Mouse (Mus musculus) embryonic facial prominence, embryonic 10.5 days (tissue): Measurements from ENCODE around the gene Map2k6. TPM values are rescaled to one million over a fixed set of nuclear protein-coding genes. Genes with fewer than 3 reads are reported as not detected.

Experiments
- DNase-seq: peaks from one replicate; pipeline ENCODE4 v3.0.0-alpha.2; 2017; ENCODE audit warnings: low spot score
- H3K27ac ChIP-seq: fragments of 300-500 bp; sonication (generic); replicated peaks from 2 replicates; pipeline ENCODE4 v1.5.1; 2016; ENCODE audit warnings: mild to moderate bottlenecking
- H3K27me3 ChIP-seq: fragments of 300-500 bp; sonication (generic); replicated peaks from 2 replicates; pipeline ENCODE4 v1.6.1; 2016; ENCODE audit warnings: low read depth, mild to moderate bottlenecking; ENCODE audit not compliant: poor library complexity, severe bottlenecking
- H3K36me3 ChIP-seq: fragments of 300-500 bp; sonication (generic); replicated peaks from 2 replicates; pipeline ENCODE4 v1.6.1; 2016; ENCODE audit warnings: mild to moderate bottlenecking, moderate library complexity
- H3K4me1 ChIP-seq: fragments of 300-500 bp; sonication (generic); 2 replicates; pipeline ENCODE4 v1.6.1; 2016
- H3K4me3 ChIP-seq: fragments of 300-500 bp; sonication (generic); 2 replicates; pipeline ENCODE4 v1.5.1; 2016; ENCODE audit warnings: mild to moderate bottlenecking, moderate library complexity
- H3K9me3 ChIP-seq: fragments of 300-500 bp; sonication (generic); 2 replicates; pipeline ENCODE4 v1.6.1; 2016; ENCODE audit warnings: mild to moderate bottlenecking
- WGBS: fragments of 180-500 bp; shearing (Covaris S2); methylation state at CpG from one replicate; pipeline ENCODE4 v1.1.7; 2016; 5-methylcytosine and 5-hydroxymethylcytosine counted together
- polyA plus RNA-seq: library from polyadenylated mRNA; unstranded; fragments of >200 nt; fragmentation: Nextera tagmentation; extraction: Ambion mirVana; gene quantifications from 2 replicates; pipeline ENCODE4 v1.2.1, GENCODE M21; 2016

Map2k6 gene
- polyA plus RNA-seq, 1 experiment from 2014 or later: 46.4 TPM

DNA sequence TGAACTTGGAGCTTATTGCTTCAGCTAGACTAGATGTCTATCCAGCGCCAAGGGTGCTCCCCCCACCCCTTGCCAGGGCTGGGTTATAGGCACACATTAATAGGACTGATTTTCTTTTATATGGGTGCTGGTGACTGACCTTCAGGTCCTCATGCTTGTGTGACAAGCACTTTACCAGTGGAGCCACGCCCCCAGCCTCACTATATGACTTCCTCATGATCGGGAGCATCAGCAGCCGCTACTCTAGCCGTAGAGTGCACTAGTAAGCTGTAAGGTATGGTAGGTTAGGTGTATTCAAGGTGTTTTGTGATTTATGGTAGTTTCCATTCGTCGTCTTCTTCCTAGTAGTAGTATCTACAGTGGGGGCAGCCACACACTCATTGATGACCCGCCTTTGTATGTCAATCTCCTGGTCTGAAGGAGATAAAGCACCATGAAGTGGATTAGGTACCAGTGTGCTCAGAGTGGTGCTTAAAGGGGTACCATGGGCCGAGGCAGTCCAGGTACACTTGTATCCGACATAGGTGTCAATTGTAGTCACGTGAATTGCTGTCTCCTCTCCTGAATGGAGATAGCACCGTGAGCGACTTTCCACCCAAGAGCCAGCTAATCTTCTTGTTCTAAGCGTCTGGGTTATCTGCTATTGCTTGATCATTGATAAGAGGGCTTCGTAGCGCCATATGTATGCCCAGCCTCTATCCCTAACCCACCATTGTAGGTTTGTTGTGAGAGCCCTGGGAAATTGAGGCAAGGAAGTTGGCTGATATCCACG, 62.8 kb downstream of the Map2k6 start:
- Histone ChIP-seq H3K4me3 (no peak overlapping the region), H3K27me3 (no peaks in the 10 kb centered on the region), H3K4me1 (peaks cover 15% of the 10 kb centered on the region), H3K36me3 (no peaks in the 10 kb centered on the region; the same call in 1 of the 2 replicates), H3K9me3 (no peaks in the 10 kb centered on the region), H3K27ac (no peak overlapping the region)
- DNase-seq: no peak
- 93% methylated on average over 17 of the region's 17 CpGs for WGBS

DNA sequence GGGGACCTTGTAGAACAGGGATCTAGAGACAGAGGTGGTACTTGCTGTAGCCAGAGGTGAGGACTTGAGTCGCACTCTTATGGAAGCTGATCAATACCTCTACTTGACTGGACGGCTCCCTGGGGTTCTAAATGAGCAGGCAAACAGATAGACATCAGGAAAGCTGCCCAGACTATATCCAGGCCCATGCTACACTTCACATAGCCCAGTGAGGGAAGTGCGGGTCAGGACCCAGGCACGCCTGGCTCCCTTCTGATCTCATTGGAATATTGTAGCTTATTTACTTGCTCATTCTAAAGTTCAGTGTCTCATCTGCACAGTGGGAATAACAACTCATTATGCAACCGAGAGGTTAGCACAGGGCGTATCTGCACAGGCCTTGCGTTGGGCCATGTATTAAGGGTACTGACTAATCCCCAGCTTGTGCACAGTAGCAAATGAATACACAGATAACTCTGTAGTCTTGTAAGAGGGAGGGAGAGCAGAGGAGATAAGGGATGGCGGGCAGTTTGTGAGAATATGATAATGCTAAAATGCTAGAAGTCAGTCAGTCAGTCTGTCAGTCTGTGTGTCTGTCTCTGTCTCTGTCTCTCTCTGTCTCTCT, 64.2 kb downstream of the Map2k6 start:
- peaks cover 15% of the 10 kb centered on the region for H3K4me1 ChIP-seq
- H3K27me3 ChIP-seq: no peaks in the 10 kb centered on the region
- WGBS: 89% methylated on average over 8 of the region's 8 CpGs
- H3K27ac ChIP-seq: no peak overlapping the region
- no peak for DNase-seq
- no peak overlapping the region for H3K4me3 ChIP-seq
- no peaks in the 10 kb centered on the region for H3K9me3 ChIP-seq
- no peaks in the 10 kb centered on the region; the same call in 1 of the 2 replicates for H3K36me3 ChIP-seq

DNA sequence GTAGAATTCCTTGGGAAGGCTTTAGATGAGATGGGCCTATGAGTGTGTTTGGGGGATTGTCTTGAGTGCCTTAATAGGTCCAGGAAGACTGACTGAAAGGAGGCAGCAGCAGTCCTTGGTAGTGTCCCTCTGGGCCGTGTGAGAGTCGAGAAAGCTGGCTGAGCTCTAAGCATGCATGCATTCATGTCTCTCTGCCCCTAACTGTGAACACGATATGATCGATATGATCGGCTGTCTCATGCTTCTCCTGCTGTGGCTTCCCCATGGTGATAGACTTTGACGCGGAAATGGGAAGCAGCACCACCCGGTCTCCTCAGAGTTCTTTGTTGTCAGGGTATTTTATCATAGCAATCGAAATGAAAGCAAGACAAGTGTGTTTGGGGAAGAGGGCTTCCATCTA, 64.9 kb downstream of the Map2k6 start:
- Histone ChIP-seq H3K9me3 (no peaks in the 10 kb centered on the region), H3K4me3 (no peak overlapping the region), H3K36me3 (no peaks in the 10 kb centered on the region; the same call in 1 of the 2 replicates), H3K27me3 (no peaks in the 10 kb centered on the region), H3K27ac (no peak overlapping the region), H3K4me1 (peaks cover 13% of the 10 kb centered on the region)
- DNase-seq: no peak
- WGBS: 87% methylated on average over 9 of the region's 9 CpGs

DNA sequence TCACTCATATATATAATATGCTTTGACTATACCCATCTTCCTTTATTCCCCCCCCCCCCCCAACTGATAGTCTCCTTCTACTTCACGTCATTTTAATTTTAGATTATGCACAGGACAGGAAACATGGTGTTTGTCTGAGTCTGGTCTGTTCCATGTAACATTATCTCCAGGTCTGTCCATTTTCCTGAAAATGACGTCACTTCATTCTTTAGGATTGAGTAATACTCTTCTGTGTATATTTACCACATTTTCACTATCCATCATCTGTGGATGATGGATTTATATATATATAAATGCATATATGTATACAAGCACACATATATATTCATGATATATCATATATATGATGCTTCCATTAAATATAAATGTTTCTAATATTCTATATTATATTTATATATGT, 70.1 kb downstream of the Map2k6 start:
- no peaks in the 10 kb centered on the region for H3K27me3 ChIP-seq
- H3K36me3 ChIP-seq: no peaks in the 10 kb centered on the region
- no peak overlapping the region for H3K27ac ChIP-seq
- H3K9me3 ChIP-seq: no peaks in the 10 kb centered on the region
- DNase-seq: no peak
- no peaks in the 10 kb centered on the region for H3K4me1 ChIP-seq
- H3K4me3 ChIP-seq: no peak overlapping the region
- WGBS: 91% methylated on average over 2 of the region's 2 CpGs

DNA sequence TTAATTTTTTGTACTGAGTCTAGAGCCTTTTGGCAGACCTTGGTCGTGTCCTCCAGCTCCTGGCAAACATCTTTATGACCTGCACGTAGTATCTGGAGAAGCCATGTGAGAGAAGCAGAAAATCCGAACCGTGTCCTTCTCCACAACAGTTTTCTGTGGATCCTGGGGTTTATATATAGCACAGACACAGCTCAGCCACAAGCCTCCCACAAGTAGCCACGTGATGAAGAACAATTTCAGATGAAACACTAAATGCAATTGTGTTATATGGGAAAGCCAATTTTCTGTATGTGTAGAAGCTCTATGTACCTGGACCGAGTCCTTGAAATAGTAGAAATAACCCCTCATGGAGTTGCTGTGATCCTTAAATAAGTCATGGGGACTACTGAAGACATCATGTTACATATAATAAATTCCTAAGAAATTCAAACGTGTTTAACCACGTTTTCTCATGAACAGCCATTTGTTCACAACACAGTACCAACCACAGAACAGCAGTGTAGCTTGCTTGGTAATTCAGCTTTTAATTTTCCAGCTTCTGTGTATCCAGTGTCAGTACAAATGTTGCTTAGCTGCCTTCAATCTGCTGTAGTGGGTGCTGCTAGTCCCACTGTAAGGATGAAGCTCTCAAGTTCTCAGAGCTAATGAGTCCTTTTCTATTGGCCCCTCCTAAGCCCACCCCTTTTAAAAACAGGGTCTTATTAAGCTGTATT, 71.8 kb downstream of the Map2k6 start:
- no peak for DNase-seq
- no peaks in the 10 kb centered on the region for H3K27me3 ChIP-seq
- H3K36me3 ChIP-seq: no peaks in the 10 kb centered on the region
- no peak overlapping the region for H3K27ac ChIP-seq
- H3K4me3 ChIP-seq: no peak overlapping the region
- WGBS: 88% methylated on average over 8 of the region's 8 CpGs
- no peaks in the 10 kb centered on the region for H3K4me1 ChIP-seq
- no peaks in the 10 kb centered on the region for H3K9me3 ChIP-seq

DNA sequence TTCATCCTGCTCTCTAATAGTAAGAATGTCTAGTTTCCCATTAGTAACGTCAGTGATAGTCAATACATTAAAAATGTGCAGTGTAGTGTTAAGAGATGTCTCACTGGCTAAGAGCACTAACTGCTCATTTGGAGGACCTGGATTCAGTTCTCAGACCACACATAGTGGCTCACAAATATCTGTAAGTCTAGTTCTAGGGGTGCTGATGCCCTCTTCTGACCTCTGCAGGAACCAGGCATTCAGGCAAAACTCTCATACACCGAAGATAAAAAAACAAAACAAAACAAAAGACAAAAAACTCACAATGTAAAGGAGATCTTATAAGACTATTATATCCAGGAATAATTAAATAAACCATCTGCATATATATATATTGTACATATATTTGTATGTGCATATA, 72.4 kb downstream of the Map2k6 start:
- Histone ChIP-seq H3K36me3 (no peaks in the 10 kb centered on the region), H3K9me3 (no peaks in the 10 kb centered on the region), H3K4me3 (no peak overlapping the region), H3K27ac (no peak overlapping the region), H3K4me1 (peaks cover under 1% of the 10 kb centered on the region; the same call in 1 of the 2 replicates), H3K27me3 (peaks cover 2% of the 10 kb centered on the region; the same call in 1 of the 2 replicates)
- WGBS: 81% methylated on average over 2 of the region's 2 CpGs
- no peak for DNase-seq

DNA sequence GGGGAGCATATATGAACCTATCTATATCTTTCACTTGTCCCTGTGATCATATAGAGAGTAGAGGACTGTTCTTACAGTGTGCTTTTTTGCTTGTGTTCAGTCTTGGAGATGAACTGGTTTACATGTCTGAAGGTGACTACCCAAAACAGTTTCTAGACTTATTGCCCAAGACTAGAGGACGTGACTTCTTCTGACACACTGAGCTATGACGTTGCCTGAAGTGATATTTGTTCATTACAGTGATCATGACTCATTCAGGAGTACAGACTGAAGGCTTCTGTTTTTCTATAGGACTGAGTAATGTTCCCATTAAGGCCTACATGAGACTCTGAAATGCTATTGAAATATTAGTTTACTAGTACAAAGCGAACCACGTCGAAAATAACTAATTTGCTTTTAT, 73.2 kb downstream of the Map2k6 start:
- Histone ChIP-seq H3K9me3 (no peaks in the 10 kb centered on the region), H3K4me1 (peaks cover 8% of the 10 kb centered on the region), H3K27ac (no peak overlapping the region), H3K27me3 (peaks cover 9% of the 10 kb centered on the region; the same call in 1 of the 2 replicates), H3K4me3 (no peak overlapping the region), H3K36me3 (no peaks in the 10 kb centered on the region)
- 93% methylated on average over 5 of the region's 5 CpGs for WGBS
- no peak for DNase-seq

DNA sequence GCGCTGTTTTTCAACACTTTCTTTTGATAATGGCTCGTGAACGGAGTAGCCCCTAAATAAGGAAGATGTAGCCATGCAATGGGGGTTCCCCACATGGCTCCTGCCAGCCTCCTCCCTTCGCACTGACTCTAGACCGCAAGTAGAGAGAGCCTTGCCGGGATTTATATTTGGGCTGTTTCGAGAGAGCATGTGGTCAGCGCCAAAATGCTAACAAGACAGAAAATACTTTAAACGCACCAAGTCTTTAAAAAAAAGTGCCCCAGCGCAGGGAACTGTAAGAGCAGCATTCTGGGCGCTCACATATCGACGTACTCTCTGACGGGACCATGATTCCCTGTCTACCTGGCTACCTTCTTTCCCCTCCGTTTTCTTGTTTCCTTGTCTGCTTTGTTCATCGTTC, 74.6 kb downstream of the Map2k6 start:
- DNase-seq: no peak
- Histone ChIP-seq H3K36me3 (no peaks in the 10 kb centered on the region), H3K9me3 (no peaks in the 10 kb centered on the region), H3K4me3 (no peak overlapping the region), H3K27me3 (peaks cover 12% of the 10 kb centered on the region; the same call in 1 of the 2 replicates), H3K27ac (no peak overlapping the region), H3K4me1 (peaks cover 21% of the 10 kb centered on the region)
- WGBS: 92% methylated on average over 16 of the region's 16 CpGs

DNA sequence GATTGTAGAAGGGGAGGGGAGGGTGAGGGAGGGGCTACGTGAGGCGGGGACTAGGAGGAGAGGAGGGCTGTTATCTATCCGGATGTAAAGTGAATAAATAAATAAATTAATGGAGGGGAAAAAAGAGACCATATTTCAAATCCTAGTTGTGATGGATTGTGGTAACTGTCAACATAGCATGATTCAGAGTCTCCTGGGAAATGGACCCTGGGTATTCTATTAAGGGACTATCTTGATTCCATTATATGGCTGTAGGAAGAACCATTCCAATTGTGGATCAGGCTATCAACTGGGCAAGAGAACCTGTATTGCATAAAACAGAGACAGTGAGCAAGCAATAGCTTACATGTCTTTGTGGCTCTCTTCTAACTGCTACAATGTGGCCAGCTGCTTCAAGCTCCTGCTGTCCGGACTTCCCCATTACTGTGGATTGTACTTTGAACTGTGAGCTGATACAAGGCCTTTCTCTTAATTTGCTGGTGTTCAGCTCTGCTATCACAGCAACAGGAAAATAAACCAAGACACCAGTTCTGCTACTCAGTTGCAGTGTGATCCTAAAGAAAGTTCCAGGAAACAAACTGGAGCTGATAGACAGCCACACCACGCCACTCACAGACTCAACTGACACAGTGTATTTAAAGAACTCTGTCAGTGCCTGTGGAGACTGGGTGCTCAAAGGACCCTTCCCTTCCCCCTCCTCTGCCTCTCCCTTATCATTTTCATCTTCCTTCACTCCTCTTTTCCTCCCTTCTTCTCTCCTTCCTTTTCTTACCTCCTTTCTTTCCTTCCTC, 77.6 kb downstream of the Map2k6 start:
- H3K27me3 ChIP-seq: peaks cover 12% of the 10 kb centered on the region; the same call in 1 of the 2 replicates
- WGBS: 64% methylated on average over 5 of the region's 5 CpGs
- no peaks in the 10 kb centered on the region for H3K9me3 ChIP-seq
- DNase-seq: no peak
- no peaks in the 10 kb centered on the region for H3K36me3 ChIP-seq
- H3K4me1 ChIP-seq: peaks cover 39% of the 10 kb centered on the region
- no peak overlapping the region for H3K4me3 ChIP-seq
- H3K27ac ChIP-seq: no peak overlapping the region

DNA sequence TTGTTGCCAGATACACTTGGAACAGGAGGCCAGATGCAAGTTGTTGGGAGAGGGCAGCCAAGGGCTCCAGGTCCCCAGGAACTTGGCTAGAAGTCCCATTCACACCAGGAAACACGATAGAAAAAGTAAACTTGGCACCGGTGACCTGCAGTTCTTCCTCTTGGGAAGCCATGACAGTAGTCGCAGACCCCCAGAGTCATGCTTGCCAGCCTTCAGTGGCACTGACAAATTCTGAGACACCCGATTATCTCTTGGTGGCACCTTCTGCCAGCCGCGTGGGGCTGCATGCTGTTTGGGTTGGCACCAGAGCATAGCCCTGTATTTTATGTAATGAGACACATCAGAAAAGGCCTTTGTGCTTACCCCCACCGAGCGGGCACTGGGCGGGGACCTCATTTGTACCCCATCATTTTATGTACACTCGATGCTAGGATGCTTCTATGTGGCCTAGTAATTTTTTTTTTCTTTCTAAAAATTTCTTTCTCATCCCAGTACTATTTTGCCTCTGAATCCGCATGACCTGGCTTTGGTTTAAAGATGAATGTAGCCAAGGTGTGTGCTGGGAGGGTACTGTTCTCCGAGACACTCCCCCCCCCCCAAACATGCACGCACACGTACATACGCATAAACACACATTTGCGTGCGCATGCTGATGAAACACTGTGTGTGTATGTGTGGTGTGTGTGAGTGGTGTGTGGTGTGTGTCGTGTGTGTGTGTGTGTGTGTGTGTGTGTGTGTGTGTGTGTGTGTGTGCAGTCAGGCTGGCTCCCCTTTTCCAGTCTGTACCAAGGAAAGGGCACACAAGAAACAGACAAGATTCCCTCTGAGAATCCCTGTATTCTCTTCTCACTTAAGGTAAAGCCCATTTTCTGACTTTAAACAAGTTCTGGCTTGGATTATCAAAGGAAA, 79.3 kb downstream of the Map2k6 start:
- Histone ChIP-seq H3K27me3 (peaks cover 12% of the 10 kb centered on the region; the same call in 1 of the 2 replicates), H3K4me3 (no peak overlapping the region; the same call in 1 of the 2 replicates), H3K36me3 (peaks cover 6% of the 10 kb centered on the region; the same call in 1 of the 2 replicates), H3K9me3 (no peaks in the 10 kb centered on the region), H3K27ac (peak overlapping the region; percentile 51), H3K4me1 (peaks cover 41% of the 10 kb centered on the region)
- DNase-seq: no peak
- 56% methylated on average over 18 of the region's 18 CpGs for WGBS

DNA sequence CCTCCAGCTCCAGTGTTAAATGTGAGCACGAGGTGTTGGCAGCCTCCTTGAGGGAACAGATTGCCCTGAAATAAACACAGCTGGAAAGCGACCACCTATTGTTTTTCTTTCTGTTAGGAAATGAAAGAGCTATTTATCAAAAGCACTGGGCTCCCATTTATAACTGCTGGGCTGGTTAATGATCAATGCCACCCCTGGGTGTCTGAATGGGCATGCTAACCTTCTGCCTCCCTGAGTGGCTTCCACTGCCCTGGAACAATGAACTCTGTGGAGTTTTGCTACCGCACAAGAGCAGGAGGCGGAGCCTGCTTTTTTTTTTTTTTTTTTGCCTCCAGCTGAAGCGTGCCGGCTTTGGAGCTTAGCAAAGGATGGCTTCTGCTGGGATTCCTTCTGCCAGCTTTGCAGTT, 80.1 kb downstream of the Map2k6 start:
- H3K4me3 ChIP-seq: peak overlapping the region; percentile 30; the same call in 1 of the 2 replicates
- peaks cover 41% of the 10 kb centered on the region for H3K4me1 ChIP-seq
- no peaks in the 10 kb centered on the region for H3K9me3 ChIP-seq
- H3K27ac ChIP-seq: peak overlapping the region; percentile 66
- peaks cover 12% of the 10 kb centered on the region; the same call in 1 of the 2 replicates for H3K27me3 ChIP-seq
- WGBS: under 1% methylated on average over 6 of the region's 6 CpGs
- peak; percentile 64 for DNase-seq
- peaks cover 12% of the 10 kb centered on the region; the same call in 1 of the 2 replicates for H3K36me3 ChIP-seq
